Mouse (Mus musculus): ENCODE measurements around the gene Etfdh.
A peak's percentile ranks its signal among the peaks of the same experiment; 100 is the strongest.

GRCm38 (mm10) chr3:79590863-79591792 is 38.2 kb downstream of the Etfdh start, which contains the start of gene Ppid:
- TF ChIP-seq CTCF (IDR thresholded peaks at IDR 0.05; ENCODE audit: extremely low read depth, insufficient read depth, insufficient read length, insufficient replicate concordance) = no peak
- peak; percentile 13; the same call in 1 of the 2 replicates for TF ChIP-seq POLR2A (IDR thresholded peaks at IDR 0.05; ENCODE audit: low read depth, low read length)

All from spleen, adult 2 months (tissue).